Mouse (Mus musculus) spleen, adult 2 months (tissue): ENCODE results near the gene Ints11.

Experiments used
- CTCF ChIP-seq: fragments of 200-500 bp; IDR thresholded peaks from 2 replicates; pipeline ENCODE4 v1.5.1; 2011; ENCODE audit warnings: mild to moderate bottlenecking, inconsistent platforms; ENCODE audit not compliant: insufficient read depth, insufficient read length, insufficient replicate concordance; ENCODE audit errors: extremely low read depth
- POLR2A ChIP-seq: fragments of 200-500 bp; IDR thresholded peaks from 2 replicates; pipeline ENCODE4 v1.6.1; 2011; ENCODE audit warnings: low read depth, low read length, inconsistent platforms

- TF ChIP-seq CTCF (no peak), POLR2A (no peak)
These were observed 39.4 kb downstream of the Ints11 start for GRCm38 (mm10) chr4:155908751-155909150.
